Mouse (Mus musculus): ENCODE measurements around the gene Zfp668. TPM values are rescaled to one million over a fixed set of nuclear protein-coding genes. Genes with fewer than 3 reads are reported as not detected.

The Zfp668 gene
- polyA plus RNA-seq, 1 experiment from 2014 or later = 45.4 TPM

DNA sequence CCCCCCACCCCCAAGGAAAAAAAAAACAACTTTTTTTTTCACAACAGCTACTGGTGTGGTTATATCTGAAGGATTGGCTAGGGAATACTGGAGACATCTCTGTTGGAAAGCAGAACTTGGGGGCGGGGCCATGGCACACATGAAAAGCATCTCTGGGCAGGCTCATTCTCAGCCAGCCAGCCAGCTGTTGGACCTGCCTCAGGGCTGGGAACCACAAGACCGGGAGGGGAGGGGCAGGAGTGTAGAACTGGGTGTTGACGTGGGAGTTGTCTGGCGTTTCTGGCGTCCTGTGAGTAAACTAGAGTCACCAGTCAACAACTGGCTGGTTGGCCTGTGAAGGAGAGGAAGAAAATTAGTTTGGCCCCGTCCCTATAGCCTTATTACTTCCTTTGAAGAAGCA lies 9.3 kb upstream of the Zfp668 start:
- WGBS = 74% methylated on average over 6 of the region's 6 CpGs
- H3K4me3 ChIP-seq (replicated peaks; ENCODE audit: low read length) = no peak overlapping the region
- ATAC-seq = no peak
- H3K4me2 ChIP-seq (ENCODE audit: low read length) = no peak overlapping the region
- H3K9me3 ChIP-seq (ENCODE audit: control insufficient read depth, low read length) = no peaks in the 10 kb centered on the region
- no peak overlapping the region for H3K27ac ChIP-seq (ENCODE audit: low read length)
- H3K4me1 ChIP-seq (replicated peaks; ENCODE audit: control insufficient read depth, insufficient read depth, low read length) = peaks cover 19% of the 10 kb centered on the region
- H3K9ac ChIP-seq (replicated peaks; ENCODE audit: low read depth, low read length) = no peak overlapping the region
- no peaks in the 10 kb centered on the region for H3K27me3 ChIP-seq (replicated peaks; ENCODE audit: control insufficient read depth, insufficient read depth, low read length)
- peaks cover 41% of the 10 kb centered on the region for H3K36me3 ChIP-seq (ENCODE audit: control insufficient read depth, insufficient read depth)

DNA sequence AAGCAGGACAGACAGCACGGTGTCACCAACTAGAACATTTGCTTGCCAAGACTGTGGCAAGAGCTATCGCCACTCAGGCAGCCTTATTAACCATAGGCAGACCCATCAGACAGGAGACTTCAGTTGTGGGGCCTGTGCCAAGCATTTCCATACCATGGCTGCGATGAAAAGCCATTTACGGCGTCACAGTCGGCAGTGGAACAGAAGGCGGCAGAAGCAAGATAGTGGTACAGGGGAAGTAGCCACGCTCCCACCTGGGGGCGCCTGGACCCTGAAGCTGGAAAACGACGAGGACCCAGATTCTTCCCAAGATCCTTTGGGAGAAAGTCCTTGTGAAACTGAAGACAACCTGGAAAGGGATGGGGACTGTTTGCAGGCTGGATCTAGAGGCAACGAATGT lies 3.8 kb upstream of the Zfp668 start:
- Histone ChIP-seq H3K4me1 (replicated peaks; ENCODE audit: control insufficient read depth, insufficient read depth, low read length) (peaks cover 25% of the 10 kb centered on the region), H3K9ac (replicated peaks; ENCODE audit: low read depth, low read length) (no peak overlapping the region), H3K27me3 (replicated peaks; ENCODE audit: control insufficient read depth, insufficient read depth, low read length) (no peaks in the 10 kb centered on the region), H3K27ac (ENCODE audit: low read length) (no peak overlapping the region), H3K4me2 (ENCODE audit: low read length) (no peak overlapping the region), H3K9me3 (ENCODE audit: control insufficient read depth, low read length) (no peaks in the 10 kb centered on the region), H3K4me3 (replicated peaks; ENCODE audit: low read length) (no peak overlapping the region), H3K36me3 (ENCODE audit: control insufficient read depth, insufficient read depth) (peaks cover 39% of the 10 kb centered on the region)
- no peak for ATAC-seq
- 87% methylated on average over 12 of the region's 12 CpGs for WGBS

DNA sequence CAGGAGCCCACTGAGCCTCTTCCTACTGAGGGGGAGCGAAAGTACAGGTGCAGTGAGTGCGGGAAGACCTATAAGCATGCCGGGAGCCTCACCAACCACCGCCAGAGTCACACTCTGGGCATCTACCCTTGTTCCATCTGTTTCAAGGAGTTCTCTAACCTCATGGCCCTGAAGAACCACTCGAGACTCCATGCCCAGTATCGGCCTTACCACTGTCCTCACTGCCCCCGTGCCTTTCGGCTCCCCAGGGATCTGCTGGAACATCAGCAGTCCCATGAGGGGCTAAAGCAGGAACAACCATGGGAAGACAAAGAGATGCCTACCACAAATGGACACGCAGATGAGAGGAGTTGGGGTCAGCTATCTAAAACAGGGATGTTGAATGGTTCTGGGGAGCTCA lies 2.7 kb upstream of the Zfp668 start:
- no peak overlapping the region for H3K4me3 ChIP-seq (replicated peaks; ENCODE audit: low read length)
- ATAC-seq = no peak
- peaks cover 21% of the 10 kb centered on the region for H3K4me1 ChIP-seq (replicated peaks; ENCODE audit: control insufficient read depth, insufficient read depth, low read length)
- no peak overlapping the region for H3K9ac ChIP-seq (replicated peaks; ENCODE audit: low read depth, low read length)
- H3K4me2 ChIP-seq (ENCODE audit: low read length) = no peak overlapping the region
- H3K36me3 ChIP-seq (ENCODE audit: control insufficient read depth, insufficient read depth) = peaks cover 39% of the 10 kb centered on the region
- 98% methylated on average over 9 of the region's 9 CpGs for WGBS
- no peaks in the 10 kb centered on the region for H3K9me3 ChIP-seq (ENCODE audit: control insufficient read depth, low read length)
- no peak overlapping the region for H3K27ac ChIP-seq (ENCODE audit: low read length)
- no peaks in the 10 kb centered on the region for H3K27me3 ChIP-seq (replicated peaks; ENCODE audit: control insufficient read depth, insufficient read depth, low read length)

DNA sequence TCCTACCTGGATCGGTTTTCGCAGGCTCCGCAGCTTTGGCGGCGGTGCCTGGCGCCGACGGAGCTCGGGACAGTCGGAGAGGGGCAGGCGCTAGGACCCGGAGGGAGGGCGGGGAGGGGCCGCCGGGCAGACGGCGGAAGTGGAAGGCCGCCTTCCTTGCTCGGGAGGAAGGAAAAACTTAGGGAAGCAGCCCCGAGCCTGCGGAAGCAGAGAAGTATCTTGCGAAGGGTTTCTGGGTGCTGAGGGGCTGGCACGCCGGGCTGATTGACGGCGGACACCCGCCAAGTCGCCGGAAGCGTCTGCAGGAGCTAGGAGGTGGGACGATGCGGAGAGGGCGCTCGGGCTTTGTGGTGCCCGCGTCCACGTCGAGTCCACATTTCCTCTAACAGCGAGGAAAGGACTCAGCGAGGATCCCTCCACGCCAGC lies 574 bp downstream of the Zfp668 start, which contains the start of gene Zfp646:
TSS of gene Zfp646 (plus strand) at position 181 of the 426 bp plus-strand sequence.
- no peaks in the 10 kb centered on the region for H3K27me3 ChIP-seq (replicated peaks; ENCODE audit: control insufficient read depth, insufficient read depth, low read length)
- H3K4me3 ChIP-seq (replicated peaks; ENCODE audit: low read length) = peak within 1 kb of the TSS; percentile 93
- WGBS = under 1% methylated on average over 41 of the region's 41 CpGs
- H3K27ac ChIP-seq (ENCODE audit: low read length) = peak within 1 kb of the TSS; percentile 100
- peaks cover 23% of the 10 kb centered on the region for H3K36me3 ChIP-seq (ENCODE audit: control insufficient read depth, insufficient read depth)
- H3K4me2 ChIP-seq (ENCODE audit: low read length) = peak within 1 kb of the TSS; percentile 70
- H3K4me1 ChIP-seq (replicated peaks; ENCODE audit: control insufficient read depth, insufficient read depth, low read length) = peaks cover 27% of the 10 kb centered on the region
- H3K9ac ChIP-seq (replicated peaks; ENCODE audit: low read depth, low read length) = peak within 1 kb of the TSS; percentile 100
- H3K9me3 ChIP-seq (ENCODE audit: control insufficient read depth, low read length) = no peaks in the 10 kb centered on the region
- ATAC-seq = peak; percentile 89

DNA sequence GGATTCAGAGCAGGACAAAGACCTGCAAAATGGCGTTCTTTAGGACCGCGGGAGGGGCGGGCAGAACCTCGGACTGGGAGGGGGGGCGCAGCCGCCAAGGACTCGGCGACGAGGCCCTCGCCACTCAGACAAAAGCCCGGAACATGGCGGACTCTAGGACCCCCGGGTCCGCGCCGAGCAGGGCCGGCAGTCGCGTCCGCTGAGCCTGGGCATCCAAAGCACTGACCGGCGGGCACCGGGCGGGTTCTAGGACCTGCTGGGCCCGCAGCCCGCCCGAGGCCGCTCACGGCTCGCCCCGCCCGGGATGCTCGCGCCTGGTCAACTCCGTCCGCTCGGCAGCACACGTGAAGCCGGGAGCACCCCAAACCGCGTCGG lies 1.0 kb downstream of the Zfp668 start:
- Histone ChIP-seq H3K9ac (replicated peaks; ENCODE audit: low read depth, low read length) (peak overlapping the region; percentile 100), H3K4me3 (replicated peaks; ENCODE audit: low read length) (peak overlapping the region; percentile 93), H3K27me3 (replicated peaks; ENCODE audit: control insufficient read depth, insufficient read depth, low read length) (no peaks in the 10 kb centered on the region), H3K4me2 (ENCODE audit: low read length) (peak overlapping the region; percentile 63), H3K4me1 (replicated peaks; ENCODE audit: control insufficient read depth, insufficient read depth, low read length) (peaks cover 27% of the 10 kb centered on the region), H3K27ac (ENCODE audit: low read length) (peak overlapping the region; percentile 100), H3K36me3 (ENCODE audit: control insufficient read depth, insufficient read depth) (peaks cover 18% of the 10 kb centered on the region), H3K9me3 (ENCODE audit: control insufficient read depth, low read length) (no peaks in the 10 kb centered on the region)
- peak; percentile 94 for ATAC-seq
- WGBS = under 1% methylated on average over 43 of the region's 43 CpGs

DNA sequence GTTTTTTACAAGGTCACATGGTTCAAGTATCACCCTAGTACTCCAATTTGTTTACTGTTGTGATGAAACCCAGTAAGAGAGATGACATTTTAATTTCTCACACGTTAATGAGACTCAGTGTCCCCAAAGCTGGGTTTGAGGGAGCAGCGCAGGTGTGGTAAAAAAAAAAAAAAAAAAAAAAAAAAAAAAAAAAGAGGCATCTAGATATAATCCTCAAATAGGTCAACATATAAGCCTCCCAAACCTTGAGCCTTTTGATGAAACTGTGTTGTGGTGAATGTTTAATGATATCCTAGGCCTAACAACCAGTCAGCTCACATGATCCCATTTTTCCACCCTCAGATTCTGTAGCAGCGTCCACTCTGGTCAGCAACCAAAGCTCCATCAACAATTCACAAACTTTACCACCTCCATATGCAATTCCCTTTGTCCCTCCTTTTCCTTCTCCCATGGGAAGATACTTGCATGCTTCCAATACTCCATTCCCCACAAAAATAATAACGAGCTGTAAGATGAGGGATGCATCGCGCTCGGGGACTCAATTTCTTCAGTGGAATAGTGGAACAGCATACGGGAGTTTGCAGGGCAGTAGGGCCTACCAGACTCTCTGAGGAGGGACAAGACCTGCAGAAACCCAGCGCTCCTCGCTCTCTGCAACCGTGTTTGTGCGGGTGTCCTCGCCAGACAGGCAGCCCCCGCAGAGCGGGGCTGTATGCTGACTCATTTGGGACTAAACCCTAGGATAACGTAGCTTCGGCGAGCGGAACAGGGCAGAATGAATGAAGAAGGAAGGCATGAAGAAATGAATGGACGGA lies 1.6 kb downstream of the Zfp668 start:
- H3K27ac ChIP-seq (ENCODE audit: low read length) = peak overlapping the region; percentile 100
- 3% methylated on average over 20 of the region's 20 CpGs for WGBS
- H3K4me2 ChIP-seq (ENCODE audit: low read length) = peak overlapping the region; percentile 63
- peak overlapping the region; percentile 100 for H3K9ac ChIP-seq (replicated peaks; ENCODE audit: low read depth, low read length)
- peak overlapping the region; percentile 93 for H3K4me3 ChIP-seq (replicated peaks; ENCODE audit: low read length)
- peaks cover 13% of the 10 kb centered on the region for H3K36me3 ChIP-seq (ENCODE audit: control insufficient read depth, insufficient read depth)
- H3K27me3 ChIP-seq (replicated peaks; ENCODE audit: control insufficient read depth, insufficient read depth, low read length) = no peaks in the 10 kb centered on the region
- H3K4me1 ChIP-seq (replicated peaks; ENCODE audit: control insufficient read depth, insufficient read depth, low read length) = peaks cover 27% of the 10 kb centered on the region
- peak; percentile 26 for ATAC-seq
- H3K9me3 ChIP-seq (ENCODE audit: control insufficient read depth, low read length) = no peaks in the 10 kb centered on the region

DNA sequence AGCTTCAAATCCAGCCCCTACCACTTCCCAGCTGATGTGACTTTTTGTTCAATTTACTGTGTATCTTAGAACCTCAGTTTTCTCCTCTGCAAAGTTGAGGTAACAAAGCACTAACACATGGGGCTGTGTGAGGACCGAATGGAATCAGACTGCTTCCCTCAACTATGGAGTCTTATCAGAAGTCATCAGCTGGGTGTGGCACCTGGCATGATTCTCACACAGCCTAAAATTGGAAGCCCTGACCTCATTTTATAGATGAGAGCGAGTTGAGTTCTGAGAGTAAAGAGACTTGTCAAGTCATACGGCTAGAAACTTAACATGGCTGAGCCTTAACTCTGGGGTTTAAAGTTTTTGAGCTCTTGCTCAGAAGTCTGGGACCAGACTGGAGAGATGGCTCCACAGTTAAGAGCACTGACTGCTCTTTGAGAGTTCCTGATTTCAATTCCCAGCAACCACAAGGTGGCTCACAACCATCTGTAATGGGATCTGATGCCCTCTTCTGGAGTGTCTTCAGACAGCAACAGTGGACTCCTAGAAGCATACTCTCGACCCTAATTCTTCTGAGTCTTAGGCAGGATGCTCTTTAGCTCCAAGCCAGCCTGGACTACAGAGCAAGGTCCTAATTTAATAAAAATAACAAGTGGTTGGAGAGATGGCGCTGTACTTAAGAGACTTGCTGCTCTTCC lies 6.3 kb downstream of the Zfp668 start:
- no peak overlapping the region for H3K4me3 ChIP-seq (replicated peaks; ENCODE audit: low read length)
- peaks cover 26% of the 10 kb centered on the region for H3K36me3 ChIP-seq (ENCODE audit: control insufficient read depth, insufficient read depth)
- H3K4me1 ChIP-seq (replicated peaks; ENCODE audit: control insufficient read depth, insufficient read depth, low read length) = peaks cover 19% of the 10 kb centered on the region
- 87% methylated on average over 5 of the region's 5 CpGs for WGBS
- H3K9me3 ChIP-seq (ENCODE audit: control insufficient read depth, low read length) = no peaks in the 10 kb centered on the region
- no peak overlapping the region for H3K4me2 ChIP-seq (ENCODE audit: low read length)
- no peak overlapping the region for H3K9ac ChIP-seq (replicated peaks; ENCODE audit: low read depth, low read length)
- H3K27ac ChIP-seq (ENCODE audit: low read length) = no peak overlapping the region
- H3K27me3 ChIP-seq (replicated peaks; ENCODE audit: control insufficient read depth, insufficient read depth, low read length) = no peaks in the 10 kb centered on the region
- ATAC-seq = no peak

DNA sequence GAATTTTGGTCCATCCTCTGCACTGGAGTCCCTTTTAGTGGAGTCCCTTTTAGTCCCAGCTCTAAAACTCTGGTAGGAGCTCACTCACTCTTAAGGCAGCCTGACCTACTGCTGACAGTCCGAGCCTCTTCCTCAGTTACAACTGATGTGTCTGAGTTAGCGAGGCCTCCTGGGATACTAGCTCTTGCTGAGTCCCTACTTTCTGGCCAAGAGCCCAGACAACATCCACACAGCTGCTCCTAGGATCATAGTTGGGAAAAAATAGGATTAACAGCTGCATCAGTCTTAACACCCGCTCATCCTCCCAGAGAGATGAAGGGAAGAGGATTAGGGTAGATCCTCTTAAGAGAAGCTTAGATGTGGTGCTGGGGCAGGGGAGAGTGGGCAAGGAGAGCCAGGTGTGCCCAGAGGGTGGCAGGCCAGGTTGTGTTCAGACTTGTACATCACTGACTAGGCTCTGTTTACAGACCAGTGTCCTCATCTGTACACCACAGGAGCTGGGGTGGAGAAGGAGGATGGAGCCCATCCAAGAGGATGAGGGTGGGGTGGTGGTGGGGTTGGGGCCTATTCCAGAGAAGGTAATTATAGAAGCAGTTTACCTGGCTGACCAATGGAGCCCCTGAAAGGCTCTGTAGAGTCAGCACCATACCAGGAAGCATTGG lies 7.3 kb downstream of the Zfp668 start:
- Histone ChIP-seq H3K4me2 (ENCODE audit: low read length) (no peak overlapping the region), H3K36me3 (ENCODE audit: control insufficient read depth, insufficient read depth) (peaks cover 26% of the 10 kb centered on the region), H3K4me3 (replicated peaks; ENCODE audit: low read length) (no peak overlapping the region), H3K4me1 (replicated peaks; ENCODE audit: control insufficient read depth, insufficient read depth, low read length) (peaks cover 15% of the 10 kb centered on the region), H3K9me3 (ENCODE audit: control insufficient read depth, low read length) (no peaks in the 10 kb centered on the region), H3K27ac (ENCODE audit: low read length) (no peak overlapping the region), H3K9ac (replicated peaks; ENCODE audit: low read depth, low read length) (no peak overlapping the region), H3K27me3 (replicated peaks; ENCODE audit: control insufficient read depth, insufficient read depth, low read length) (no peaks in the 10 kb centered on the region)
- WGBS = 61% methylated on average over 3 of the region's 3 CpGs
- ATAC-seq = no peak

DNA sequence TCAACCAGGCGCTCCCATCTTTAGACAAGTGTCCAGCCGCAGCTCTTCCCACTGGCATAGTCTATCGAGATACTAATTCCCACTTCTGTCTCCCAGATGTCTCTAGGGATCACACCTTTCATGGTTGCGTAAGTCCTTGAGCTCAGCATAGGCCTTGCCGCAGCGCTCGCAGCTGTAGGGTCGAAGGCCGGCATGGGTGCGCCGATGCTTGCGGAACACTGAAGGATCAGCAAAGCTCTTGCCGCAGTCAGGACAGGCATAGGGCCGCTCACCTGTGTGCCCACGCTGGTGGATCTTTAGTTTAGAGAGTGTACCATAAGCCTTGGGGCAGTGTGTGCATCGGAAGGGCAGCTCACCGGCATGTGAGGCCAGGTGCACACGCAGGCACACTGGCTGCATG lies 9.0 kb downstream of the Zfp668 start:
- Histone ChIP-seq H3K4me3 (replicated peaks; ENCODE audit: low read length) (no peak overlapping the region), H3K9me3 (ENCODE audit: control insufficient read depth, low read length) (no peaks in the 10 kb centered on the region), H3K36me3 (ENCODE audit: control insufficient read depth, insufficient read depth) (peaks cover 29% of the 10 kb centered on the region), H3K4me2 (ENCODE audit: low read length) (no peak overlapping the region), H3K27me3 (replicated peaks; ENCODE audit: control insufficient read depth, insufficient read depth, low read length) (no peaks in the 10 kb centered on the region), H3K27ac (ENCODE audit: low read length) (no peak overlapping the region), H3K9ac (replicated peaks; ENCODE audit: low read depth, low read length) (no peak overlapping the region), H3K4me1 (replicated peaks; ENCODE audit: control insufficient read depth, insufficient read depth, low read length) (no peaks in the 10 kb centered on the region)
- WGBS = 97% methylated on average over 18 of the region's 18 CpGs
- ATAC-seq = no peak

Data from forebrain, embryonic 16.5 days (tissue).